Mouse (Mus musculus) small intestine, adult 10 weeks (tissue): ENCODE data around the gene Avpr2. TPM values are rescaled to one million over a fixed set of nuclear protein-coding genes. Genes with fewer than 3 reads are reported as not detected.

ENCODE experiments used
- polyA plus RNA-seq: library from polyadenylated mRNA; stranded (reverse); fragments of 350-450 nt; fragmentation: Illumina TruSeq; extraction: RNeasy Lipid Tissue Mini Kit (QIAGEN cat#74804); gene quantifications from one replicate; pipeline ENCODE4 v1.2.3, GENCODE M21; 2014; ENCODE audit warnings: low replicate concordance

Gene Avpr2
- polyA plus RNA-seq: not detected

GRCm38 (mm10) chrX:73891551-73892152 is at the start of gene Avpr2:
Gene Avpr2 (plus strand): TSS chrX:73892102.

GRCm38 (mm10) chrX:73895719-73896118 is 3.8 kb downstream of the Avpr2 start, which contains the start of gene L1cam:
Gene L1cam (minus strand): TSS chrX:73896105.

DNA sequence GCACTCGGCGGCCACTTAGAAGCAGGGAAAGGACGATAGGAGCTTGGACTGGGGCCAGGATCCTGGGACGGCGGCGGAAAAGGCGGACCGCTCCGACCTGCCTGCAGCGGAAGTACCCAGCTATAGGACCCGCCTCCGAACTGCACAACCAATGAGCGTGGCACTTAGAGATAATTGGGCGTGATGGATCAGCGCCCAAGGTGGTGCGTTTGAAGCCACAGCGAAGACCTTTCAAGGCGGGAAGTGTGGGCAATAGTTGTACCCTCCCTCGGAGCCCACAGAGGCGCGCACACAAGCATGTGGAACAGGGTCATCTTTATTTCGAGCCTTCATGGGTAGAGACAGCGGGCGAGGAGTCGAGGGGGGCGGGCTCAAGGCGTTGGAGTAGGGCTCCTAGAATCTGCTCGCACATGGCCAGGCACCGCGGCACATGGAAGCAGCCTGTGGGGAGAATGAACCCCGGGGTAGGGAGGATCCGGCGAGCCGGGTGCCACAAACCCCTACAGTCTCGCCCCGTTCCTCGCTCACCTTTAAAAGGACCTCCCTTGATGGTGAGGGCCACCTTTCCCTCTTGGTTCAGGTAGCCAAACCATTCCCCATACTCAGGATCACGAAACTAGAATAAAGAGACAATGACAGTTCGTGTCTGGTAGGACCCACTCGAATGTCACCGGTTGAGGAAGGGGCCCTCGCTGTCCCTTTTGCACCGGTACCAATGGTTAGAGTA is 30.1 kb downstream of the Avpr2 start, which contains the start of the genes Arhgap4 and Naa10:
Gene Arhgap4, minus strand, starts transcription at position 48 of the 727 bp plus-strand sequence.
Gene Naa10, minus strand, starts transcription at position 122 of the 727 bp plus-strand sequence.

DNA sequence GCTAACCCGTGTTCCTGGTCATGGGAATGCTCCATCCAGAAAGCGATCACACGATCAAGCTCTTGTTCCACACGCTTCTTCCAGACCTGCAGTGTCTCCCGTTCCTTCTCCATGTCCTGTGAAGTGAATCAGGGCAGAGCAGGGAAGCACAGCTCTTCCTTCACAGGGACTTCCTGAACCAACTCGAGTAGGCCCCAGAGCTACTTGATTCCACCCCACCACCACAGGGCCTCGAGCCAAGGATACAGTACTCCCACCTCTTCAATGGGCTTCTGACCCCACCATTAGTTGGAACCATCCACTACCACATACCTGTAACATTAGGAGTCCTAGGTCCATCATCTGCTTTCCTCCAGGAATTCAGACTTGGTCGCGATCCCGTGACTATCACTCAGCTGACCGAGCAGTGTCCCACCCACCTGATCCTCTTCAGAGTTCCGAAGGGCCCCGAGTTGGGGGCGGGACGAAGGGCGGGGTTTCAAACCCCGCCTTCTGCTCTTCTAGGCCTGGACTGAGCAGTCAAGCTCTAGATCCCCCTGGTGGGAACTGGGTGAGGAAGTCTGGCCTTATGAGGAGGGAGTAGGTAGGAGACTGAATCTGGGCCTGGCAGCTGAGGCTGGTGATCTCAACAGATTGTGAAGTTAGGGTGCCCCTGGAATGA is 38.6 kb downstream of the Avpr2 start, which contains the start of gene Renbp:
Gene Renbp, minus strand, starts transcription at position 449 of the 661 bp plus-strand sequence.

Other genes with a start within 250 kb of the Avpr2 start
- gene Pnck, start 232.0 kb upstream of the Avpr2 start, polyA plus RNA-seq: not detected
- gene Slc6a8, start 219.0 kb upstream of the Avpr2 start, polyA plus RNA-seq: 276 TPM
- 178 TPM for gene Bcap31, start 175.9 kb upstream of the Avpr2 start, polyA plus RNA-seq
- 5.5 TPM for gene Abcd1, start 175.5 kb upstream of the Avpr2 start, polyA plus RNA-seq
- not detected for gene Plxnb3, start 135.0 kb upstream of the Avpr2 start, polyA plus RNA-seq
- gene Srpk3, start 117.7 kb upstream of the Avpr2 start, polyA plus RNA-seq: not detected
- 18.0 TPM for gene Idh3g, start 105.2 kb upstream of the Avpr2 start, polyA plus RNA-seq
- gene Ssr4, start 105.1 kb upstream of the Avpr2 start, polyA plus RNA-seq: 25.0 TPM
- gene Pdzd4, start 67.1 kb upstream of the Avpr2 start, polyA plus RNA-seq: 0.22 TPM
- 3.1 TPM for gene L1cam, start 4.0 kb downstream of the Avpr2 start, polyA plus RNA-seq
- gene Arhgap4, start 29.8 kb downstream of the Avpr2 start, polyA plus RNA-seq: 1.0 TPM
- 2.1 TPM for gene Naa10, start 29.8 kb downstream of the Avpr2 start, polyA plus RNA-seq
- 0.33 TPM for gene Renbp, start 38.7 kb downstream of the Avpr2 start, polyA plus RNA-seq
- gene Hcfc1, start 74.3 kb downstream of the Avpr2 start, polyA plus RNA-seq: 21.6 TPM
- 25.2 TPM for gene Irak1, start 131.8 kb downstream of the Avpr2 start, polyA plus RNA-seq
- not detected for gene Opn1mw, start 235.4 kb downstream of the Avpr2 start, polyA plus RNA-seq
- 10.2 TPM for gene Mecp2, start 243.3 kb downstream of the Avpr2 start, polyA plus RNA-seq